Mouse (Mus musculus): ENCODE data around the gene Uba1.

Gene Uba1

GRCm38 (mm10) chrX:20658026-20658652 is at the start of gene Uba1:
Gene Uba1 (plus strand): TSS chrX:20658326.
- DNase-seq (ENCODE audit: inconsistent age in 2 of 2, low spot score in 1 of 2): peak; percentile 74 to 88

- DNase-seq (ENCODE audit: inconsistent age in 2 of 2, low spot score in 1 of 2): no peak
Measured at GRCm38 (mm10) chrX:20608500-20608899, 49.6 kb upstream of the Uba1 start.

- DNase-seq (ENCODE audit: inconsistent age in 2 of 2, low spot score in 1 of 2): no peak
Measured at GRCm38 (mm10) chrX:20616861-20617175, 41.3 kb upstream of the Uba1 start.

- peak; percentile 88 to 95 for DNase-seq (ENCODE audit: inconsistent age in 2 of 2, low spot score in 1 of 2)
Measured at GRCm38 (mm10) chrX:20617176-20617902, 40.8 kb upstream of the Uba1 start, which contains the start of the genes Rbm10 and Ndufb11. Gene Rbm10 (plus strand): TSS chrX:20617503. Gene Ndufb11 (minus strand): TSS chrX:20617619.

- no peak for DNase-seq (ENCODE audit: inconsistent age in 2 of 2, low spot score in 1 of 2)
Measured at GRCm38 (mm10) chrX:20617903-20618399, 40.2 kb upstream of the Uba1 start.

GRCm38 (mm10) chrX:20638141-20638540 is 20.0 kb upstream of the Uba1 start:
- DNase-seq (ENCODE audit: inconsistent age in 2 of 2, low spot score in 1 of 2): no peak

- DNase-seq (ENCODE audit: inconsistent age in 2 of 2, low spot score in 1 of 2): peak in 1 of 2 experiments; percentile 21
Measured at GRCm38 (mm10) chrX:20644780-20645179, 13.3 kb upstream of the Uba1 start.

DNA sequence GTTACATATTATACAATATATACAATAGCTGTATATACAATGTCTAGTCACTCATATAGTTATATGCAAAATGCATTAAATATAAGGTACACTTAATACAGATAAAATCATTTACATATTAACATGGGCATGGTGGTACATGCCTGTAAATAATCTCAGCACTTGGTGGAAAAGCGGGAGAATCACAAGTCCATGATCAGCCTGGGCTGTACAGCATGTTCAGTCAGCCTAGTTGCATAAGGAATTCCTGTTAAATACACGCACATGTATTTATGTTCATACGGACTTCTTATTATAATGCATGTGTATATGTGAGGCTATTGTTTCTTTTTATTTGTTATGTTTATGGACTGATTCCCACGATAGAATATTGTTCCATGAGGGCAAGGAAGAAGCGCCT is 533 bp upstream of the Uba1 start:
- DNase-seq (ENCODE audit: inconsistent age in 2 of 2, low spot score in 1 of 2): no peak

- peak in 1 of 2 experiments; percentile 29 for DNase-seq (ENCODE audit: inconsistent age in 2 of 2, low spot score in 1 of 2)
Measured at GRCm38 (mm10) chrX:20658891-20659406, 823 bp downstream of the Uba1 start.

- DNase-seq (ENCODE audit: inconsistent age in 2 of 2, low spot score in 1 of 2): no peak
Measured at GRCm38 (mm10) chrX:20662317-20662715, 4.2 kb downstream of the Uba1 start.

GRCm38 (mm10) chrX:20662716-20663443 is 4.8 kb downstream of the Uba1 start:
- DNase-seq (ENCODE audit: inconsistent age in 2 of 2, low spot score in 1 of 2): peak; percentile 86 to 96

DNA sequence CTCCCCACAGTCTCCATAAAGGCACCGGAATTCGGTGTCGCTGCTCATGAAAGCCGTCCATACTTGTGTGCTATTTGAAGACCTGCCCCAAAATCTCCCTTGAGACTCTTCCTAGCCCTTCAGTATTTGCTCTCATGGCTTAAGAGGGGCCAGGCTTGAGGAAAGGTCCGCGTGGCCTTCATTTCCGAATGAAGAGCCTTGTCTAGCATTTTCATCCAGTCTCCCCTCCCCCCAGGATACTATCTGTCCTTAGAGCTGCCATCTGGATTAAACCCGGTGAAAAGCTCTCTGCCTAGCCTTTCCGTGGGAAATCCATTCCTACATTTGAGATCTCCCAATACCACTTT is 5.3 kb downstream of the Uba1 start:
- peak; percentile 23 to 75 for DNase-seq (ENCODE audit: inconsistent age in 2 of 2, low spot score in 1 of 2)

DNA sequence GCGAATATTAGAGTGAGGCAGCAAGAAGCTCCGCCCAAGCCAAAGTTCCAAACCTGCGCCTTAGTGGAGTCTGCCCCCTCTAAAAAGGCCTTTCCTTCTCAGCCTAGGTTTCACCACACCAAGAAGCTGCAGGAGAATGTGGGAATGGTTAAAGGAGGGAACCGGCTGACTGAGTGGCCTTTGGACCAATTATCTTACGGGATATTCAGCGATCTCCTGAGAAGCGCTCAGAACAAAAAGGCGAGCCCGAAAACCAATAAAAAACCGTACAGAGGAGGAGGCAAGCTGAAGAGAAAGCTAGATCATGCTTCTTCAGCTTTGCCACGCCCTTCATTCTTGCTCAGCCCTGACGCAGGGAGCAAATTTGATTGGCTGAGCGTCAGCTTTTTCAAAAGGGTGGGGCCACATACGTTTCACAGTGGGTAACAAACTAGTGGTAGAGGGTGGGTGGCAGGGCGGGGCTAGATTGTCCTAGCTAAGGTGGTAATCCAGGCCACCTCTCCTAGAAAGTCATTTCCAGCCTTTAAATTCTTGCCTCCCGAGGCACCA is 29.5 kb downstream of the Uba1 start, which contains the start of gene Cdk16:
Cdk16 (plus strand) TSS at position 436 of the 549 bp plus-strand sequence.
- peak; percentile 90 to 96 for DNase-seq (ENCODE audit: inconsistent age in 2 of 2, low spot score in 1 of 2)

- DNase-seq (ENCODE audit: inconsistent age in 2 of 2, low spot score in 1 of 2): peak; percentile 90 to 93
Measured at GRCm38 (mm10) chrX:20688068-20688547, 30.0 kb downstream of the Uba1 start.

DNA sequence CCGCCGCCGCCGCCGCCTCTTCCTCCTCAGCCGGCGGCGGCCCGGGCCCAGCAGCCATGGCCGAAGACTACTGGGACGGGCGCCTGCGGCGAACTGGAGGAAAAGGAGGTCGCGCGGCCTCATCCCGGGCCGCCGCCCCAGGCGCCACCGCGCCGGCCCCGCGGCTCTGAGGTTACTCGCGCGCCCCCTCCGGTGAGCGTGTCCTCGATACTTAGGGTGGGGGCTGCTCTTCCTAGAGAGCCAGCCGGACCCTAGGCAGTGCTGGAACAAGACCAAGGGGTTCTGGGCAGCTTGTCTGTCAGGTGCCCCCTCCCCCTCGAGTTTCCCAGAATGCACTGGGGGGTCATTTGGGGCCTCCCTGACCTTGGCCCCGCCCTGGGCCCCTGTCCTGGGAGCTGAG is 30.5 kb downstream of the Uba1 start:
- peak; percentile 66 to 82 for DNase-seq (ENCODE audit: inconsistent age in 2 of 2, low spot score in 1 of 2)

DNA sequence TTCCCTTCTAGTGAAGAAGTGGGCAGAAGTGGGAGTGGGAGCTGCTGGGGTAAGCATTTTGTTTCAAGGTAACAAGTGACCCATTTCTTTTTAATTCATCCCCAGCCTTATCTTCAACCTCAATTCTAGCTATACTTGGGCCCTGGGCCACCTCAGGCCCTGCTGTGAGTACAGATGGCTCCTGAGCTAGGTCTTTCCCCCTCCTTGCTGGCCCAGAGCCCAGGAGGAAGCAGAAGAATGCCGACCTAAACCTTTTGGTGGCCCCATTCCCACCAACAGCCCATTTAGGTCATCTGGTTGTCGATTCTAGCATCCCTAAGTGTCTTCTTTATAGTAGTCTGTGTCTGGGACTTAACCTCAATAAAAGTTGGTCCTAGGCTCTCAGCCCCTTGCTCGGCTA is 33.4 kb downstream of the Uba1 start:
- no peak for DNase-seq (ENCODE audit: inconsistent age in 2 of 2, low spot score in 1 of 2)

DNA sequence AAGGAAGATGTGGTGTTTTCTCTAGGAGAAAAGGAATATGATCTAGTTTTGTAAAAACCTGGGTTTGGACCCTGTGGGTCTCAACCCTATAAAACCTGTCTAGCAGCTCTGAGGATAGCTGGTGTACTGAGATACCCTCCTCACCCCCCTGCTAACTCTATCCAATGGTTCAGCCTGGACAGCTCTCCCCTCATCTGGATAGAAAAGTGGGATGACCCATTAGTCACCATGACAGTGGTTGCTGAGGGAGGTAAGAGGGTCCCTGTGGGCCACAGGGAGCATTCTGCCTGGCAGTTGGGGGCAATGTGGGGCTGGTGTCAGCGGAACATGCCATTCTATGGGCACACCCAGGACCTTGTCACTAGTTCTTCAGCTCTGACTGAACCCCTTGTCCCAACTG is 34.5 kb downstream of the Uba1 start:
- DNase-seq (ENCODE audit: inconsistent age in 2 of 2, low spot score in 1 of 2): no peak

- DNase-seq (ENCODE audit: inconsistent age in 2 of 2, low spot score in 1 of 2): no peak
Measured at GRCm38 (mm10) chrX:20695842-20696241, 37.7 kb downstream of the Uba1 start.

DNA sequence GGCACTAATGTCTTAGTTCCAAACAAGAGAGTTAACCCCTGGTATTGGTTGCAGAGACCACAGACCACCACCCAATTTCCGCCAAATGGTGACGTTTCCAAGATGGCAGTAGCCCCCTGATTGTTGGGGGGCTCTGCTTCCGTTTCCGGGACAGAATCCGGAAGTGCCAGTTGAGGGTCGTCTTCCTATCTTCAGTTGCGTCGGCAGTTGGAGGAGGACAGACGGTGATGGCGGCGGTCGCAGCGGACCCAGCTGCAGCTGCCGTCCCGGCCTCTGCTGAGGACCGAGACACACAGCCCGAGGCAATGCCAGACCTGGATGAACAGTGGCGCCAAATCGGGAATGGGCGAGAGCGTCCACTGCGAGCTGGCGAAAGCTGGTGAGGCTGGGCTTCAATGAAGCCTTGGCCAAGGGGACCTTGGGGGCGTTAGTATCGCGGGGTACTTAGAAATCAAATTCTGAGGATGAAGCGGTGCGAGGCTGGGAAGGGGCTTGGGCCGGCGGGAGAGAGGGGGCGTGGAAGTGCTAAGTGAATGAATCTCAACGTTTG is 45.7 kb downstream of the Uba1 start, which contains the start of gene Usp11:
Usp11 (plus strand) TSS at position 166 of the 550 bp plus-strand sequence.
- DNase-seq (ENCODE audit: inconsistent age in 2 of 2, low spot score in 1 of 2): peak in 1 of 2 experiments; percentile 45

DNA sequence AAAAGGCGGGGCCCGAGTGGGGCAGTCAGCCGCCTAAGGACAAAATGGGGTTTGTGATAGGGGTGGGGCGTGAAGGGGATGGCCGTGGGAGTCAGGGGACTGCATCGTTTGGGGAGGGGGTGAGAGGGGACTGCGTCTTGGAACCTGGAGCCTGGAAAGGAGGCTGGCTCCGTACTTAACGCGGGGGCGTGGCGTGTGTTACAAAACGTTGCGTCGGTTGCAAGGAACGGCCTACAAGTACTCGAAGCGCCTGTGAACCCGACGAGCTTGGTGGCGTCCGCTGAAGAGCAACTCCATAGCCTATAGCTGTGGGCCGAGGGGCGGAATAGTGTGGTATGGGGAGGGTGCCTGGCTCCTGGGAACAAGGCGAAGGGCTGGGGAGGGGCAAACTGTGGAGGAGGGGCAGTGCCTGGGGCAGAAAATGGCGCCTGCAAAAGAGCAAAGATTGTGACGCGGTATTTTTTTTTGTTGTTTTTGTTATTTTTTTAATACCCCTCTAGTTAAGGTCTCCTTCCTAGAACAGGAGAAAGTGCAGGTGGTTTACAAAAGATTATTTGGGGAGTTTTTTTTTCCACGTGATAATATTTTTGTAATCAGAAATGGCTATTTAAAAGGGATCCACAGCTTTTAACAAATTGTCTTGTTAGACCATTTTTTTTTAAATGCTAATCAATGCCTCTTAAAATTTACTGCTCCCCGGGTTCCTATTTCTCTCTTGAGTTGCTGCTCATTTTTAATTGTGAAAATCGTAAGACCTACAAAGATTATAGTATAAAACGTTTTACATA is 46.4 kb downstream of the Uba1 start:
- DNase-seq (ENCODE audit: inconsistent age in 2 of 2, low spot score in 1 of 2): peak; percentile 84 to 92
